Mouse (Mus musculus): Measurements from ENCODE around the gene Mapk1.

- TF ChIP-seq POLR2A (IDR thresholded peaks at IDR 0.05; ENCODE audit: low read depth, low read length) (no peak), CTCF (IDR thresholded peaks at IDR 0.05; ENCODE audit: extremely low read depth, insufficient read length, insufficient replicate concordance, low read depth, low read length) (no peak)
These were observed 79.2 kb downstream of the Mapk1 start for GRCm38 (mm10) chr16:17062338-17062737.

Measured in small intestine, adult 2 months (tissue).